Mouse (Mus musculus) kidney, postnatal 25 days (tissue): ENCODE measurements at regions not wholly inside any gene's neighbourhood (a gene's known extent, or its start where the extent isn't known, plus 50 kb on each side); places are given as distances from the start of the nearest gene placed in this dataset.
"Not testable (repeated sequence)": the region's sequence is repeated elsewhere in the genome, so short reads cannot be mapped to it uniquely, and the experiment has no call there.

Source experiments
- DNase-seq, 2 experiments: peaks; one replicate each; pipeline ENCODE4 v3.0.0; 2021; ENCODE audit warnings: mixed read lengths in 2 of 2

DNA sequence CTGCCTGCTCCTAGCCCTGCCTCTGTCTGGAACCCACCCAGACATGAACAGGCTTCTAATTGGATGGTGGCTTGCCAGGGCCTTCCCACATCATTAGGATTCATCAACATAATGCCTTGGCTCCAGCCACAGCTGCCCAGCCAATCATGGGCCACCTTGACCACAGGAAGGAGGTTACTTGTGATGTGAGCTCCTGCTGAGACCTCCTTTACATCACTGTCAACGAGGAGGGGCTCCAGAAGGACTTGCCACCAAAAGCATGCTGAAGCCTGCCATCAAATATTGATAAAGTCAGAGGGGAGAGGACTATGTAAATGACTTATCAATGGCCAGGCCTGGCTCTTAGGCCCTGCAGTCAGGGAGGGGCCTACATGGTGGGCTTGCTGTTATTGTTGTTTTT, 175.6 kb downstream of the Map1s start:
- DNase-seq, result not testable (repeated sequence)

DNA sequence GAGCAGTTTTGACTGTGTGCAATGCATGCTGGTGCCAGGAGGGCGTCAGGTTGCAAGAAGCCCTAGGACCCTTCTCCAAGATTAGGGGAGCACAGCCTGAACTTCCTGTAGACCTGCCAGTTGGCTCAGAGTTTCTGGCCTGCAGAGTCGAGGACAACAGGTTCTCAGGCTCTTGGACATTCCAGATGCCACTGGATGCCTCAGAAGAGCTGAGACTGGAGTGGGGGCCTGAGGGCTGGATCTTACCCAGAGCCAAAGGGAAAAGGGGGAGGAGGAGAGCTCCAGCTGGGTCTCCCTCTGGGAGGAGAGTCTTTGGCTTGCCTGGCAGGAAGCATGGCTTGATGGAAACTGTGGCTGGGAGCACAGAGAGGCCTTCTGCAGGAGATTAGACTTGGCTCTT, 145.4 kb upstream of the Myo9b start:
- not testable (repeated sequence) for DNase-seq

DNA sequence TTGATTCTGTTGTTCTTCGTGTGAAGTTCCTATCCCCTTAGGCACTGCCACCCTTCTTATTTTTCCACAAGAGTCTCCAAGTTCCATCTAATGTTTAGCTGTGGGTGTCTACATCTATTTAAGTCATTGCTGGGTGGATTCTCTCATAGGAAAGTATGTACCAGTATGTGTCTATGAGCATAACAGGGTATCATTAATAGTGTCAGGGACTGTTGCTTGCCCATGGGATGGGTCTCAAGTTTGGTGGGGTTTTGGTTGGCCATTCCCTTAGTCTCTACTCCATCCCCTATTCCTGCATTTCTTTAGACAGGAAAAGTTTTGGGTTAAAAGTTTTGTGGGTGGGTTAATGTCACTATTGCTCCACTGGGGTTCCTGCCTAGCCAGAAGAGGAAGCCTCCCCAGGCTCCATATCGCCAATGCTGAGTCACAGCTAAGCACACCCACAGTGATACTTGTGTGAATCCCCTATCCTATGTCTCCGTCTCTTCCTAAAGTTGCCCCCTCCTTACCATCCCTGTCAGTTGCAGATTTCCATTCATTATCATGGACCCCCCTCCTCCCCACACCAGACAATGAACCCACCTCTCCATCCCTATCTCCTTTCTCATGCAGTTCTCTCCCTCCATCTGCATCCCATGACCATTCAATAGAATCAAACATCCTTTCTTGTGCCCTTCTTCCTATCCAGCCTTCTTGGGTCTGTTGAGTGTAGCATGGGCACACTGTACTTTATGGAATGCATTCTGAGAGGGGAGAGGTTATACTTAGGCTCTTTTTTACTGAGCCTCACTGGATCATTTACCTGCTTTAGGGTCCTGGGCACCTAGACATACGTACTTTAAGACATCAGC, 141.9 kb upstream of the Myo9b start:
- DNase-seq, result no peak

DNA sequence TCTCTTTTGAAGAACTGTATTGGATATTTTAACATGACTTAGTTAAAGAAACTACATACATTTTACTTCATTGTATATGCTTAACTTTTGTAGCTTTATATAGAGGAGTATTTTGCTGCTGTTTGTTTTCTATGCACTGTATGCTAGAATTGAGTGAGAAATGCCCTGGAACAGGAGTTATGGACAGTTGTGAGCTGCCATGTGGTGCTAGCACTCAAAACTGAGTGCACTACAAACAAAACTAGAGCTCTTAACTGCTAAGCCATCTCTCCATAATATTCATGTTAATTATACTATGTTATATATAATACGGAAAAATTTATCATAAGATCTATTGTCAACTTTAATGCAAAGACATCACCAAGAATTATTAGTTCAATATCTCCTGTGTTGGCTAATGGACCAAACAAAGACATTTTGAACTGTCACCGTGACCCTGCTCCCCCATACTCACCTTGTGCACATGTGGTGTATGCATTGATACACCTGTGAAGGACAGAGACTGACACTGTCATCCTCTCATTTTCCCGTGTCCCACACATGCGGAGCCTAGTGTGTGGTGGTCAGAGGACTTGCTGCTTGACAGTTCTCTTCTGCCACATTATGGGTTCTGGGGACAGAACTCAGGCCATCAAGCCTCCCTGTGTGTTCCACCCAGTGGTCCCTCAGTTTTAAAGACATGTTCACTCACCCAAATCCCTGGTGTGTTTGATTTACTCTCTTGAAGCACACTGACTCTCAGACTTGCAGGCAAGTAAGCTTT, 141.0 kb upstream of the Myo9b start:
- peak in 1 of 2 experiments; percentile 2 for DNase-seq

DNA sequence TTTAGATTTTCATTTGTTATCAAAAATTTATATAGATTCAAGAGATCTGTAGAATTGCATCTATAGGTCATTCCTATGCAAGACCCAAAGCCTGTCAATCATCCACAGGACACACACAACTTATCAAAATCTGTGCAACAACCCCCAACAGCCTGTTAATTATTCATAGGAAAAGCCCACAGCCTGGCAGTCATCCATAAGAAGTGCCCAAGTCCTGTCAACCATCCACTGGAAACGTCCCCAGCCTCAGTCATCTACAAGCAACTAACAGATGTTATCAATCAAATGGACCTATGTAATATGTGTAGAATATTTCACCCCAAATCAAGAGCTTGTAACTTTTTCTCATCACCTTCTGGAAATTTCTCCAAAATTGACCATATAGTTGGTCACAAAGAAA, 139.6 kb upstream of the Myo9b start:
- peak in 1 of 2 experiments; percentile 35 for DNase-seq

DNA sequence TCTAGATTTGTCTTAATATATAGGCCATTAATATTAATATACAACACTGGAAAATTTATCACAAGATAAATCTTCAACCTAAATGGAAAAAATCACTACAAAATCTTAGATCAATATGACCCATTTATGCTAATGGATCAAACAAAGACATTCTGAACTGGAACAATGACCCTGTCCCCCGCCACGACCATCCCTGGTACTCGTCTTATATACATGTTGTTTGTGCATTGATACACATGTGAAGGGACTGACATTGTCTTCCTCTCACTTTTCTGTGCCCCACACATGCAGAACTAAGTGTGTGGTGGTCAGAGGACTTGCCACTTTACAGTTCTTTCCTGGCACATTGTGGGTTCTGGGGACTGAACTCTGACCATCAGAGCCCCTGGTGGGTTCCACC, 135.4 kb upstream of the Myo9b start:
- DNase-seq, result not testable (repeated sequence)

DNA sequence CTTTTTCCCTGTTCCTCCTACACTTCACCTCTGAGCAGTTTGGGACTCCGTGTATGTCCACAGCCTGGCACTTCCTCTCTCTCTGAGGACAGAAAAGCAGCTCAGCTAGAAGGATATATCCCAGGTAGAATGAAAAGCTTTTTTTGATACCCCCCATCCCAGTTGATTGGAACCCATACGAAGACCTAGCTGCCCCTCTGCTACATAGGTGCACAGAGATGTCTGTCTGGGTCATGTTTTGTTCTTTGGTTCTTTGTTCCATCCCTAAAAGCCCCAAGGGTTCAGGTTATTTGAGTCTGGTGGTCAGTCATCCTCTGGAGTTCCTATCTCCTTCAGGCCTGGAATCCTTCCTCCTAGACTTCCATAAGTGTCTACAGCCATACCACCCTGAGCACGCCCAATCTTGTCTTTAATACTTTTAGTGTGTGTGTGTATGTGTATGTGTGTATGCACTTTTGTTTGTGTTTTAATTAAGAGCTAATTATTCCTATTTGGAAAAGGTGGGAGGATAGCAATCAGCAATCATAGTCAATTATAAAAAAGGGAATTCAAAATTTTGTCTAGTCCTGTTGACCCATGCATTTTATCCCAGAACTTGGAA, 130.0 kb upstream of the Myo9b start:
- not testable (repeated sequence) for DNase-seq

DNA sequence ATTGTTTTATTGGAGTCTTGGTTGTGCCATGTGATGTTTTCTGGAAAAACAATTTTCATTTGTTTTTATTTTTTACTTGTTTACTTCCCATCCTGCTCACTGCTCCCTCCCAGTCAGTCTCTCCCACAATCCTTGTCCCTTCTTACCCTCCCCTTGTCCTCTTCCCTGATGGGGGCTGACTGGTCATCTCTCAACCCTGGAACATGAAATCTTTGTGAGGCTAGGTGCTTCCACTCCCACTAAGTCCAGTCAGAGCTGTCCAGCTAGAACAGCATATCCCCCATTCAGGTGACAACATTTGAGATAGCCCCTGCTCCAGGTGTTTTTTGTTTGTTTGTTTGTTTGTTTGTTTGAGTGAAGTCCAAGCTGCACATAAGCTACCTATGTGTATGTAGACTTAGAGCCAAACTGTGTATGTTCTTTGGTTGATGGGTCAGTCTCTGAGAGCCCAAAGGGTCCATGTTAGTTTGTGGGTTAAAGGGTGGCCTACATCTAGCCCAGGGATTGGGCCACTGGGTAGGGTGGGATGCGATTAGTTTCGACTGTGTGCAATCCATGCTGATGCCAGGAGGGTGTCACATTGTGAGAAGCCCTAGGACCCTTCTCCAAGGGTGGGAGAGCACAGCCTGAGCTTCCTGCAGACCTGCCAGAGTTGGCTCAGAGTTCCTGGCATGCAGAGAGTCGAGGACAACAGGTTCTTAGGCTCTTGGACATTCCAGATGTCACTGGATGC, 100.9 kb upstream of the Myo9b start:
- not testable (repeated sequence) for DNase-seq

DNA sequence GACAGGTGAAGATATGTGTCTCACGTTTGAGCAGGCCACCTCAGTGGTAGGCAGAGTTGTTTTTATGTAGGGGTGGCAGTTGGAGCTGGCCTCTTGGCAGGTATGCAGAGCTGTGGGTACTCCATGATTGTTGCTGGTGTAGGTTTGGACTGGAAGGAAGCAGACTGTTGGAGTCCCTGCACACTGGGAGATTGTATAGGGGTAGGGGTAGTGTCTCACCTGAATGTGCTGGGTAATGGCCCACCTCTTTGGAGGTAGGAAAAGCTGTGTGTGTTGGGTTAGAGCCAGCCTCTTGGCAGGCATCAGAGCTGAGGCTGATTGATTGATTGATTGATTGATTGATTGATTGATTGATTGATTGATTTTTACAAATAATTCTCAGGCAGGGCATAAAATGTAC, 79.6 kb upstream of the Myo9b start:
- not testable (repeated sequence) for DNase-seq

DNA sequence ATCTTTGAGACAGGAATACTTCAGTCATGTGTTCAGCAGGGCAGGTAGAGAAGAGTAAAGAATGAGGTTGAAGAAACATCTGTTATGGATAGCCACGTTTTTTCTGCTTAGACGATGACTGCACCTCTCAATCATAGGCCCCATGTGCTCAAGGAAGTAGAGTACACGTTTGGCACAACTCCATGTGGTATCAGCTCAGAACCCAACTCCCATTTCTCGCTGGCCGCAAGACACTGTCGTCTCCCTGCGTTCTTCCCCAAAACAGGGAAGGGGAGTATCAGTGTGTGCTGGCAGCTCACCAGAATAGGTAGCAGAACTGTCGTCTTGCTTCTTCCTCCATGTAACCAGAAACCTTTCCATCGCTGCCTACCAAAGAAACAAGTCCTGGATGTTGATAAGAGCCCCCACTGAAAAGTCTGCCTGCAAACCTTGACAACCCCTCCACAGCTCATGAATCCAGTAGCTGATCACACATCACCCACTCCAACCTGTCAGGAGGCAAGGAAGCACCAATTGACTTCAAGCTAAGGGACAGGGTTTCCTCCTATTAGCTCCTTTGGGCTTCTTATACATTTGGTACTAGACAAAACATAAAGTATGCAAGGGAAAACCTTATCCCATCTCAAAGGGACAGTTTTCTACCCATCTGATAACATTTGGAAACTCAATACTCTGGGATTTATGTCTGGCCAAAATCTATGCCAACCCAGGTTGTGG, 77.3 kb upstream of the Myo9b start:
- DNase-seq, result not testable (repeated sequence)
